Mouse (Mus musculus) adrenal gland, postnatal 36 days (tissue): ENCODE measurements around the gene Zfp985. TPM values are rescaled to one million over a fixed set of nuclear protein-coding genes. Genes with fewer than 3 reads are reported as not detected.
A peak's percentile ranks its signal among the peaks of the same experiment; 100 is the strongest.
"Not testable (repeated sequence)": the region's sequence is repeated elsewhere in the genome, so short reads cannot be mapped to it uniquely, and the experiment has no call there.

ENCODE experiments used
- DNase-seq, 2 experiments: peaks; one replicate each; pipeline ENCODE4 v3.0.0; 2021; ENCODE audit warnings: mixed read lengths in 1 of 2
- long read RNA-seq, 2 experiments: library from polyadenylated mRNA; stranded (forward); transcript quantifications; one replicate each; pipeline ENCODE4 v2.0.0; 2021; ENCODE audit warnings: borderline sequencing depth in 2 of 2
- total RNA-seq, 2 experiments: library from RNA; stranded (reverse); gene quantifications; 2 replicates each; pipeline ENCODE4 v1.2.3; 2021

The Zfp985 gene
- under 1 TPM; 0.53 to 0.70 TPM for total RNA-seq
- long read RNA-seq, experiment 1 = 0 reads
- long read RNA-seq, experiment 2 = 0 reads

- DNase-seq = not testable (repeated sequence)
Measured at GRCm38 (mm10) chr4:147553071-147553470, at the start of gene Zfp985. Zfp985 (plus strand) TSS chr4:147553277.

- no peak for DNase-seq
Measured at GRCm38 (mm10) chr4:147509174-147509573, 43.9 kb upstream of the Zfp985 start.

- no peak for DNase-seq
Measured at GRCm38 (mm10) chr4:147518981-147519380, 34.1 kb upstream of the Zfp985 start.

DNA sequence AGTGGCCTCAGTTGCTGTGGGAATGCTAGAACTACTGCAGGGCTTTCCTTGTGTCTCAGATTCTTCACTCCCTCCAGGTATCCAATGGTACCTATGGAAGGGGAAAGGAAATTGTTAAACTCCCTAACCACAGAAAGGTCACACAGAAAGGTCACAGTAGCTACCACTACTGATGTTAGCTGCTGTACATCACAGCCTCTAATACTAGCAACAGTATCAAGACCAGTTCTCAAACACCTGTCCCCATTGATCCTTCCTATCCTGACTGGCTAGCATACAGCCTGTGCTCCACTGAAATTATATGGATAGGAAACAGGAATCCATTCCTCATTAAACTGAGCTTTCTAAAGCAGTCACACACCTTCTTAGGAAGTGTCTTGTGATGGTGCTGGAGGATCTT, 33.0 kb upstream of the Zfp985 start:
- no peak for DNase-seq

GRCm38 (mm10) chr4:147525125-147525524, 28.0 kb upstream of the Zfp985 start:
- no peak for DNase-seq

DNA sequence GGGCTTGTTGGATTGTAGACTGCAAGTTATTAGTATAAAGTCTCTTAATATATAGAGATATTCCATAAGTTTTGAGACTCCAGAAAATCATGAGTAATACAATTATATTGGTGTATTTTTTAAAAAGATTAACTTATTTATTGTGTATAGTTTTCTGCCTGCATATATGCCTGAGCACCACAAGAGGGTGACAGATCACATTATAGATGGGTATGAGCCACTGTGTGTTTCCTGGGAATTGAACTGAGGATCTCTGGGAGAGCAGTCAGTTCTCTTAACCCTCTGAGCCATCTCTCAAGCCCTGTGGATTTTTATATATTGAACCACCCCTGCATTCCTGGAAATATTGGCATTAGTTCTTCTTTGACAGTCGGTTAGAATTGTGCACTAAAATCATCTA, 22.7 kb upstream of the Zfp985 start:
- DNase-seq = no peak

DNA sequence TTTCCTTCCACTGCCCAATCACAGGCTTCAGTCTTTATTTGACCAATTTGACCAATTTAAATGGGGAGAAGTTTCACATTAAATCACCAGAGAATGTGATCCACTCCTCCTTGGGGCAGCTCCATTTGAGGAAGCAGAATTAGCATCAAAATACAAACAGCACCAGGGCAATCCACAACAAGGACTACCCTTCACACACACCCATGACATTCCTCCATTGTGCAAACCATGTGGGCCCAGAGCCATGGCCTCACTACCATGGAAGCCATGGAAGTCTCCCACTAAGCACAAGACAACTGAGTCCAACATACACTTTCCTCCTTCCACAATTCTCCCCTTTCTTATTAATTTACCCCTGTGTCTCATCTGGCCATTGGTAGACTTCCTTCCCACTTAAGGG, 17.2 kb upstream of the Zfp985 start:
- DNase-seq = not testable (repeated sequence)

GRCm38 (mm10) chr4:147537702-147538101, 15.4 kb upstream of the Zfp985 start:
- no peak for DNase-seq

GRCm38 (mm10) chr4:147539918-147540317, 13.2 kb upstream of the Zfp985 start, which contains the start of gene Gm16503:
Gm16503 (plus strand) TSS chr4:147540218.
- not testable (repeated sequence) for DNase-seq

DNA sequence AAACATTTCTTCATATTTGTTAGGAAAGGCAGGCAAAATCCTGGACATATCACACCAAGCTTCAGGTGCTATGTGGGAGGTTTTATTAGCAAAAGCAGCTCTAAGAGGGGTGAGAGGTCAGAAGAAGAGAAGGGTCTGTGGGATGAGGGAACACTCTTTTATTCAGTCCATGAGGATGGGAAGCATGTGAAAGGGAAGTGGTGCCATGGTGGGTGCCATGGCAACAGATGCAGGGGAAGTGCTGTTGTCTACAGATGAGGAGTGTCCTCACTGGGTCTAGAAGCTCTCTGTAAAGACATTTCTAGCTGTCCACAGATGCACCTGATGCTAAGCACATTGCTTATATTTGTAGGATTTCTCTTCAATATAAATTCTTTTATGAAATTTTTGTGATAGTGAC, 12.0 kb upstream of the Zfp985 start:
- DNase-seq = no peak

GRCm38 (mm10) chr4:147554361-147554760, 1.3 kb downstream of the Zfp985 start:
- DNase-seq = not testable (repeated sequence)

DNA sequence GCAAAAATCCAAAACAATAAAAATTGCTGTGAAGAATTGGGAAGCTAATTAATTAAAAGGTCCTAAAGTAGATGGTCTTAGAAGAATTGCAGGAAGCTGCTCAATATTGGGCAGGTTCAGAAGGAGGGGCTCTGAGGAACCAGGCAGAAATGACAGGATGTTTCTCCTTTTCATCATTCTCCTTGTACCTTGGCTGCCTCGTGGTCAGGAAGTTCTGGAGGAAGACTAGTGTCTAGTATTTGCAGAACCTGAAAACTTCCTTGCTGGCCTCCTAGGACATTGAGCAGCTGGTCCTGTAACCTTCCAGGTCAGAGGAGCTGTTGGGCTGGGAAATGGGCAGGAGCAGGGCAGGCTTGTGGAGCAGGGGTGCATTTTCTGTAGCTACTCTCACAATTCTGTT, 3.8 kb downstream of the Zfp985 start:
- not testable (repeated sequence) for DNase-seq

DNA sequence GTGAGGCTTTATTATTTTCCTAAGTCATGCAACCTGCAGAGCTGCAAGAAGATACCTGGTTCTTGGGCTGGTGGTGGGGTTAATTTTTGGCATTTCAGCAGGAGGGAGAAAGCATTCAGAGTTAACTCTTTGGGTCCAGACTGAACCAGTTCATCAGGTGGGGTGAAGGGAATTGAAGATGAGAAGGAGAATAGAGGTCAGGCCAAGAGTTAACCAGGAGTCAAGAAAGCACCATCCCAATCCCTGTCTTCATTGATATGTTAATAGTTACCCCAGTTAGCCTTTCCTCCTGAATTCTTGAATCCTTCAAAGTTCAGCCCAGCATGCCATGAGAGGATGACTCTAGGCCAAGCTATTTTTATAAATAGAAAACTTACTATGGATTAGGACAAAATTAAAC, 4.9 kb downstream of the Zfp985 start:
- not testable (repeated sequence) for DNase-seq

GRCm38 (mm10) chr4:147559096-147559495, 6.0 kb downstream of the Zfp985 start:
- peak; percentile 14 to 23 for DNase-seq

GRCm38 (mm10) chr4:147565426-147566220, 12.5 kb downstream of the Zfp985 start:
- DNase-seq = no peak

GRCm38 (mm10) chr4:147571156-147571555, 18.1 kb downstream of the Zfp985 start:
- not testable (repeated sequence) for DNase-seq

- DNase-seq = not testable (repeated sequence)
Measured at GRCm38 (mm10) chr4:147579371-147579770, 26.3 kb downstream of the Zfp985 start.

DNA sequence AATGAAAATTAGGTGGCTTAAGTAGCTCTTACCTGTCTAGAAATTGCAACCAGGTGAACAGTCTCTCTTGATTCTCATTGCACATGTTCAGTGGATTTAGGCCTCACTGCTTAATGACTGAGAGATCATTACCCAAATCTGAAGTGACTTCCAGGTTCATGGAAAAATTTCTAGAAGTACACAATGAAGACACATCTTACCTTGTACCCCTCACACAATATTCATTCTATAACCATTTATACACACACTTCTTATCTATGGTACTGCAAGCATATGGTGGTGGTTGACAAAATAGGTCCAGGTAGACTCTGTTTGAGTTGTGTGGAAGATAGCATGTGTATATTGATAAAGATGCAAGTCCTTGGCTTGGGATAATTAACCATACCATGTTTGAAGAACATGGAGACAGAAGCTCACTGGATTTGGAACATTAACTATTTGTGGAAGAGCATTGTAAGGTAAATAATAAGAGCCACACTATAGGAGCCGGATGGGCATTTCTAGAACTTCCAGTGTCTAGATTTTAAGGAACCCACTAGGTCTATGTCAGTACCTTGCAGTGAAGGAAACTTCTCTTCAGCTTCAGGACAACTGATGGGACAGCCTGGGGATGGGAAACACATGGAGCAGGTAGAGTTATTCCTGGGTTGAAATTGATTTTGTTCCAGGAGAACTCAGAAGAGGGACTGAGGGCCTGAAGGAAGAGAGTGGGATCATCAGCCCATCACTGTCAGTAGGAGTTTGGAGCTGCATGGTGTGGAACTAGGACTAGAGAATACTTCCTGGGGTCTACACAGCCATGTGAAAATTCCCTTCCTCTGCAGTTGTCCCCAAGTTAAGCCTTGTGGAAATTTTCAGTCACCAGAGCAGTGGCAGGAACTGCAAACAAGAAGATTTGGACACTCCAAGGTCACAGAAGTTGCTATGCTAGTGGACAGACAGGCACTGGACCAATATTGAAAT, 33.7 kb downstream of the Zfp985 start:
- DNase-seq = no peak

DNA sequence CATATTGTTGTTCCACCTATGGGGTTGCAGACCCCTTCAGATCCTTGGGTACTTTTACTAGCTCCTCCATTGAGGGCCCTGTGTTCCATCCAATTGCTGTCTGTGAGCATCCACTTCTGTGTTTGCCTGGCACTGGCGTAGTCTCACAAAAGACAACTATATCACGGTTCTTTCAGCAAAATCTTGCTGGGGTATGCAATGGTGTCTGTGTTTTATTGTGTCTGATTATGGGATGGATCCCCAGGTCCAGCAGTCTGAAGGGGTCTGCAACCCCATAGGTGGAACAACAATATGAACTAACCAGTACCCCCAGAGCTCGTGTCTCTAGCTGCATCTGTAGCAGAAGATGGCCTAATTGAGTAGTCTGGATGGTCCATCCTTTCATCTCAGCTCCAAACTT, 41.6 kb downstream of the Zfp985 start:
- DNase-seq = not testable (repeated sequence)

- no peak for DNase-seq
Measured at GRCm38 (mm10) chr4:147597685-147598084, 44.6 kb downstream of the Zfp985 start.

DNA sequence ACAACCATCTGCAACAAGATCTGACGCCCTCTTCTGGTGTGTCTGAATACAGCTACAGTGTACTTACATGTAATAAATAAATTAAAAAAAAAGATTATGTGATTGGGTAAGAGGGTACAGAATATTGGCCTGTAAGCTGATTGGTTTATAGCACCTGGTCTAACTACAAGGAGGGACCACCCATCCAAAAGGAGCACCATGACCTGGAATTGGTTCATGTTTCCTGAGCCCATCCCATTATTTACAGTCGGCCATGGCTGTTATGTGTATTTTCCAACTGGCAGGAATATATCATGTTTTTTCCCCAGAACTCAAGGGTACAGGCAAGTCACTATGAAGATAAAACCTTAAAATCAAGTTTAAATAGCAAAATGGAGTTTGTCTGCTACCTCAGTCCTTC, 45.8 kb downstream of the Zfp985 start:
- no peak for DNase-seq

DNA sequence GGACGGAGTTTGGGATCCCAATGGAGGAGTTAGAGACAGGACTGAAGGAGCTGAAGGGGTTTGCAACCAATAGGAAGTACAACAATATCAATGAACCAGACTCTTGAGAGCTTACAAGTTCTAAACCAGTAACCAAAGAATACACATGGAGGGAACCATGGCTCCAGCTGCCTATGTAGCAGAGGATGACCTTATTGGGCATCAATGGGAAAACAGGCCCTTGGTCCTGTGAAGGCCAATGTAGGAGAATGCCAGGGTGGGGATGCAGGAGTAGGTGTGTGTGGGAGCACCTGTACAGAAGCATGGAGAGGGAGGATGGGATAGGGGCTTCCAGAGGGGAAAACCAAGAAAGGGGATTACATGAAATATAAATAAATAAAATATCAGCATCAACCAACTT, 48.8 kb downstream of the Zfp985 start:
- no peak for DNase-seq

DNA sequence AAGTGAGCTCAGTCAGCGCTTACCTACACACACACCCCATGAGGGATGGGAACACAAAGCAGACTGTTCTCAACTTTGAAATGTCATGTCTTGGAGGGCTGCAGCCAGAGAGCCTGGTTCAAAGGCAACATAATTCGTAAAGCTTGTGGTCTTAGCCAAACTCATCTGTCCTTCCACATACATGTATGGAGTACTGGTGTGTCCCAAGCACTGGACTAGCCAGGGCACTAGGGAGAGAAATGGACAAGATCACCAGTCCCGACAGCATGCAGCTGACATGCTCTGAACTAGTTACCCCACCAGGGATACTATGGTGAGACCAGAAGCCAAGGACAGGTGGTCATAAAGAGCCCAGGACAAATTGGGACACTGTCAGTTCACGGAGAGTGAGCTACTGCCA, 50.7 kb downstream of the Zfp985 start:
- no peak for DNase-seq
